In genomic region chr5:76321249-76322196, GRCm38 (mm10) we compare ENCODE assay signal across 18 mouse cellular contexts. TPM values are rescaled to one million over a fixed set of nuclear protein-coding genes. Genes with fewer than 3 reads are reported as not detected.
DNase-seq lines count a peak whose midpoint lies in the region; ATAC-seq and TF ChIP-seq lines count a peak whose summit lies in the region.
"Had no signal": no experiment of that assay in that cellular context is flagged by ENCODE, and none has a peak within 500 bp of the region (broad histone marks: within the 10 kb centered on the region; RNA-seq: fewer than 3 reads in every experiment).

No protein-coding gene starts in this region.

- H3K9ac ChIP-seq in hindbrain, embryonic 12.5 days, result no peak overlapping the region
- H3K9ac ChIP-seq in lung, embryonic 15.5 days, result no peak overlapping the region
- H3K9ac ChIP-seq: limb, embryonic 15.5 days had no signal

- peak; percentile 25 for DNase-seq in hindbrain, embryonic 10.5 days (ENCODE audit: low spot score)
- peak; percentile 97 for DNase-seq in ZHBTc4 (ENCODE audit: low read depth, low spot score)
- no peak for DNase-seq in urinary bladder, postnatal 36 days (ENCODE audit: low spot score in 2 of 2)
- no peak for DNase-seq in cerebellum, postnatal 36 days
- no peak for DNase-seq in adrenal gland, postnatal 4 days (ENCODE audit: low spot score in 2 of 2)
- DNase-seq: layer of hippocampus, postnatal 36 days; right cerebral cortex, postnatal 25 days had no signal

- no peak for TF ChIP-seq CTCF in E14TG2a.4 (conservative IDR thresholded peaks at IDR 0.05; ENCODE audit: low read length)

- no peaks in the 10 kb centered on the region for H3K36me3 ChIP-seq in hindbrain, embryonic 10.5 days
- H3K36me3 ChIP-seq in hindbrain, embryonic 12.5 days, result no peaks in the 10 kb centered on the region
- no peaks in the 10 kb centered on the region for H3K36me3 ChIP-seq in E14TG2a.4 (ENCODE audit: insufficient read depth, low read length)
- no peaks in the 10 kb centered on the region for H3K36me3 ChIP-seq in lung, embryonic 15.5 days
- H3K36me3 ChIP-seq: heart, embryonic 10.5 days; limb, embryonic 15.5 days had no signal

- no peaks in the 10 kb centered on the region for H3K27me3 ChIP-seq in hindbrain, embryonic 10.5 days (ENCODE audit: insufficient read depth, poor library complexity, severe bottlenecking)
- H3K27me3 ChIP-seq in hindbrain, embryonic 12.5 days, result no peaks in the 10 kb centered on the region
- no peaks in the 10 kb centered on the region for H3K27me3 ChIP-seq in E14TG2a.4 (ENCODE audit: insufficient read depth, low read length)
- H3K27me3 ChIP-seq in lung, embryonic 15.5 days, result no peaks in the 10 kb centered on the region
- H3K27me3 ChIP-seq: limb, embryonic 15.5 days had no signal

- H3K4me1 ChIP-seq in hindbrain, embryonic 10.5 days (replicated peaks), result peaks cover 17% of the 10 kb centered on the region
- peaks cover 9% of the 10 kb centered on the region for H3K4me1 ChIP-seq in hindbrain, embryonic 12.5 days
- H3K4me1 ChIP-seq in E14TG2a.4 (replicated peaks; ENCODE audit: low read depth, low read length), result peaks cover 49% of the 10 kb centered on the region
- no peaks in the 10 kb centered on the region for H3K4me1 ChIP-seq in lung, embryonic 15.5 days
- H3K4me1 ChIP-seq: heart, embryonic 10.5 days had no signal

- H3K9me3 ChIP-seq in hindbrain, embryonic 10.5 days, result no peaks in the 10 kb centered on the region
- H3K9me3 ChIP-seq in hindbrain, embryonic 12.5 days (replicated peaks), result no peaks in the 10 kb centered on the region
- no peaks in the 10 kb centered on the region for H3K9me3 ChIP-seq in E14TG2a.4 (ENCODE audit: low read length)
- no peaks in the 10 kb centered on the region for H3K9me3 ChIP-seq in lung, embryonic 15.5 days
- H3K9me3 ChIP-seq: heart, embryonic 10.5 days; limb, embryonic 15.5 days had no signal

- H3K27ac ChIP-seq in hindbrain, embryonic 10.5 days, result no peak overlapping the region; the same call in 1 of the 2 replicates
- no peak overlapping the region for H3K27ac ChIP-seq in hindbrain, embryonic 12.5 days
- peak overlapping the region; percentile 58 for H3K27ac ChIP-seq in lung, embryonic 15.5 days
- H3K27ac ChIP-seq: heart, embryonic 10.5 days; limb, embryonic 15.5 days had no signal

- WGBS in hindbrain, embryonic 10.5 days, result 21% methylated on average over 11 of the region's 11 CpGs
- 20% methylated on average over 11 of the region's 11 CpGs for WGBS in hindbrain, embryonic 12.5 days
- 40% methylated on average over 11 of the region's 11 CpGs for WGBS in lung, embryonic 15.5 days

- ATAC-seq in hindbrain, embryonic 12.5 days (ENCODE audit: low FRiP score), result no peak
- no peak for ATAC-seq in lung, embryonic 15.5 days (ENCODE audit: borderline replicate concordance, extremely low read depth, low FRiP score, low TSS enrichment)

- H3K4me3 ChIP-seq in hindbrain, embryonic 10.5 days, result 0 out of 2 replicates have a peak overlapping the region, but pooled peaks have one; percentile 13
- H3K4me3 ChIP-seq in hindbrain, embryonic 12.5 days, result no peak overlapping the region
- peak overlapping the region; percentile 30 for H3K4me3 ChIP-seq in E14TG2a.4 (replicated peaks; ENCODE audit: low read length)
- H3K4me3 ChIP-seq in lung, embryonic 15.5 days, result no peak overlapping the region
- H3K4me3 ChIP-seq: heart, embryonic 10.5 days; limb, embryonic 15.5 days had no signal

- H3K4me2 ChIP-seq in hindbrain, embryonic 12.5 days (replicated peaks), result no peak overlapping the region
- no peak overlapping the region for H3K4me2 ChIP-seq in lung, embryonic 15.5 days
- H3K4me2 ChIP-seq: limb, embryonic 15.5 days had no signal

RNA-seq across cellular contexts. Expression of gene Pdcl2, which starts 9.4 kb away (rescaled TPM):
- polyA plus RNA-seq in hindbrain, embryonic 10.5 days (2016; fragmentation: Nextera tagmentation; extraction: Ambion mirVana), result not detected in 2 replicates
- polyA plus RNA-seq in hindbrain, embryonic 12.5 days (2016; fragmentation: Nextera tagmentation; extraction: Ambion mirVana), result not detected in 2 replicates
- not detected in 2 replicates for polyA plus RNA-seq in lung, embryonic 15.5 days (2015; fragmentation: Nextera tagmentation; extraction: Ambion mirVana)
- not detected for total RNA-seq in adrenal gland, postnatal 4 days (2021)
- total RNA-seq: hematopoietic stem cell, adult 5-6 weeks; layer of hippocampus, postnatal 36 days; megakaryocyte-erythroid progenitor cell, adult 5-6 weeks had no signal
- polyA plus RNA-seq: C2C12; cortical plate, adult 2 months; heart, embryonic 10.5 days; kidney, embryonic 14.5 days; limb, embryonic 15.5 days had no signal

RNA-seq across cellular contexts. Expression of gene Clock, which starts 16.9 kb away (rescaled TPM):
- 10.4 and 11.4 TPM in 2 replicates for polyA plus RNA-seq in hindbrain, embryonic 10.5 days (2016; fragmentation: Nextera tagmentation; extraction: Ambion mirVana)
- polyA plus RNA-seq in hindbrain, embryonic 12.5 days (2016; fragmentation: Nextera tagmentation; extraction: Ambion mirVana), result 15.0 and 15.8 TPM in 2 replicates
- polyA plus RNA-seq in lung, embryonic 15.5 days (2015; fragmentation: Nextera tagmentation; extraction: Ambion mirVana), result 11.7 and 13.5 TPM in 2 replicates
- 10 to 100 TPM; 33.9 to 36.6 TPM for total RNA-seq in adrenal gland, postnatal 4 days (2021)

RNA-seq across cellular contexts. Expression of gene Nmu, which starts 42.1 kb away (rescaled TPM):
- 0.76 and 1.0 TPM in 2 replicates for polyA plus RNA-seq in hindbrain, embryonic 10.5 days (2016; fragmentation: Nextera tagmentation; extraction: Ambion mirVana)
- polyA plus RNA-seq in hindbrain, embryonic 12.5 days (2016; fragmentation: Nextera tagmentation; extraction: Ambion mirVana), result 0.27 TPM in 1 of 2 replicates, not detected in the other
- polyA plus RNA-seq in lung, embryonic 15.5 days (2015; fragmentation: Nextera tagmentation; extraction: Ambion mirVana), result 0.19 and 0.26 TPM in 2 replicates
- not detected for total RNA-seq in adrenal gland, postnatal 4 days (2021)
- total RNA-seq: hematopoietic stem cell, adult 5-6 weeks; layer of hippocampus, postnatal 36 days; megakaryocyte-erythroid progenitor cell, adult 5-6 weeks; neutrophil, adult 5-6 weeks had no signal
- polyA plus RNA-seq: cortical plate, adult 2 months had no signal

Comparison
In these comparisons a context has a peak if more than half of its experiments do, and no peak if none do; other contexts are left out.
1. H3K4me3 ChIP-seq: peak in hindbrain, embryonic 10.5 days (single experiment) and E14TG2a.4 (single experiment); none in hindbrain, embryonic 12.5 days (single experiment) and lung, embryonic 15.5 days (single experiment).
2. DNase-seq: peak in hindbrain, embryonic 10.5 days (single experiment) and ZHBTc4 (single experiment); none in urinary bladder, postnatal 36 days (0 of 2), cerebellum, postnatal 36 days (0 of 2) and adrenal gland, postnatal 4 days (0 of 2).